Mouse (Mus musculus) lung, adult 2 months (tissue): Measurements from ENCODE around the gene Klhl25. TPM values are rescaled to one million over a fixed set of nuclear protein-coding genes. Genes with fewer than 3 reads are reported as not detected.
"Not testable (repeated sequence)": the region's sequence is repeated elsewhere in the genome, so short reads cannot be mapped to it uniquely, and the experiment has no call there.

ENCODE experiments used
- DNase-seq: peaks from one replicate; pipeline ENCODE4 v3.0.0; 2022
- H3K4me1 ChIP-seq: fragments of 200-500 bp; 2 replicates; pipeline ENCODE4 v1.6.1; 2011; ENCODE audit warnings: low read length; ENCODE audit not compliant: control insufficient read depth, insufficient read depth
- H3K4me3 ChIP-seq: fragments of 200-500 bp; replicated peaks from 2 replicates; pipeline ENCODE3; 2011; ENCODE audit warnings: low read depth, mild to moderate bottlenecking, control low read depth, low read length; ENCODE audit errors: extremely low read depth
- CTCF ChIP-seq: fragments of 200-500 bp; IDR thresholded peaks from 2 replicates; pipeline ENCODE4 v1.5.1; 2011; ENCODE audit warnings: mild to moderate bottlenecking, low read length, control low read depth; ENCODE audit not compliant: insufficient read depth
- POLR2A ChIP-seq: fragments of 200-500 bp; IDR thresholded peaks from 2 replicates; pipeline ENCODE4 v1.6.1; 2011; ENCODE audit warnings: low read depth, mild to moderate bottlenecking, control low read depth, low read length, borderline replicate concordance; ENCODE audit errors: extremely low read depth
- WGBS: fragments of 180-500 bp; shearing (Covaris S2); methylation state at CpG from one replicate; pipeline ENCODE4 v1.1.7; 2018; 5-methylcytosine and 5-hydroxymethylcytosine counted together
- polyA plus RNA-seq: library from polyadenylated mRNA; depleted of rRNA; stranded (reverse); fragments of >200 nt; gene quantifications from 2 replicates; pipeline ENCODE4 v1.2.3, GENCODE M21; 2012

Gene Klhl25
- polyA plus RNA-seq, 1 experiment: 26.5 TPM

DNA sequence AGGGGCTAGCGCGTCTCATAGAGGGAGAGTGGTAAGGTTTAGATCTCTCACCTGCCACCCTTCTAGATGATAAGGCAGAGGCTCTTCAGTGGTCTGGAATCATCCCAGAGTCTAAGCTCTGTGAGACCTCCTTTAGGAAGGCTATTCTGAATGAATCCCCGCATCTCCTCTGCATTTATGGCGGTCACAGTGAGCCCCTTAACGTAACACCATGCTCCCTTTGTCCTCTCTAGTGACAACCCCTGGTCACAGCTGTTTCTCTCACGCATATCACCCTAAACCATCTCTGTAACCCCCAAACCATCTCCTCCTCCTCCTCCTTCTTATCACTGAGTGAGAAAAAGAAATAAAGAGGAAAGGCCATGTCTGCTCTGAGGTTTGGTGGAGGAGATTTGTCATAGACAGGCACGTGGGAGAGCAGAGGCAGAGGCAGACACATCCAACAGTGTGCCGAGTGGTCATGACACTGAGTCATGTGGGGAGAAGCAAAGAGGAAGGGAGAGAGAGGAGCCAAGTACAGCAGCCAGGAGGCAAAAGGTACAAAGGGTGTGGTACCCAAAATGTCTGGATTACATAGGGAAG is 25.9 kb upstream of the Klhl25 start:
- no peak overlapping the region for H3K4me3 ChIP-seq
- H3K4me1 ChIP-seq: no peaks in the 10 kb centered on the region
- 78% methylated on average over 8 of the region's 8 CpGs for WGBS
- no peak for TF ChIP-seq CTCF
- TF ChIP-seq POLR2A: no peak
- no peak for DNase-seq

DNA sequence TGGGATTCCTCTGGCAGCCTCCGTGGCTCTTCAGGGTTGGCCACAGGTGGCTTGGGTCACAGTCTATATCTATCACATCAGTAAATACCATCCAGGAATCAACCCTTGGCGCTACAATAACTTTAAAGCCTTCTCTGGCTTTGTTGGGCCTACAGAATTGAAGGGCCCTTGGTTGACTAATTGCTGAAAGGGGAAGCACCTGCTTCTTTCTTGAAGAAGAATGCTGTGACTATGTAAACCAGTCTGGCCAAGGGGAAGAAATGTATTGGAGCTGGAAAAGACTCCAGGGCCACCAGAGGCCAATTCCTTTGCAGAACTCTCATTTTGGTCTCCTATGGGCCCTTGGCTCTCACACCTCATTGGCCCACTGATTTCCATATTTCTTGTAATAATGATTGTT is 25.0 kb upstream of the Klhl25 start:
- no peaks in the 10 kb centered on the region for H3K4me1 ChIP-seq
- WGBS: 60% methylated on average over 2 of the region's 2 CpGs
- TF ChIP-seq CTCF (no peak), POLR2A (no peak)
- no peak for DNase-seq
- H3K4me3 ChIP-seq: no peak overlapping the region

DNA sequence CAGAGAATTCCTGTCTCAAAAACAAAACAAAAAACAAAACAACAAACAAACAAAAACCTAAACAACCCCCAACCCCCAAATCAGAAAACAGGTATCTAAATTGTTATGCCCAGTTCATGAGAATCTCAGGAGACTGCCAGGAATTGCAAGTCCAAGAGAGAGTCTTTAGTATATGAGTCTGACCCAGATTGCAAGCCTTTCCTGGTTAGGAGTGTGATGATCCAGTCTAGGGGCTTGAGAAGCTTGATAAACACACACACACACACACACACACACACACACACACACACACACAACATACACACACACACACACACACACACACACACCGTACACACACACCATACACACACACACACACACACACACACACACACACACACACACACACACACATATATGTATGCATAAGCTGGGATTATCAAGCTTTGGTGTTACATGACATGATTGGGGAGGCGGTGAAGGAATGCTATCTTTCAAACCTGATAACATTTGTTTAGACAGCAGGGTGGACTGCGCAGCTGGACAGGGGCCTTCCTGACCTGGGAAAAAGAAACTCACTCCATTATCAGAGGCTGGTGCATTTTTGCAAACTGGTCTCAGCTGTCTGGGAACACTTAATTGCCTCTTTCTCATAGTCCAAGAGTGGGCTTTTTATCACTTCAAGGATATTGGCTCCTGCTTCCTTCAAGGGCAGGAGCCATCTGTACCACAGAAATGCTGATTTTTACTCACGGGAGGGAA is 21.6 kb upstream of the Klhl25 start:
- TF ChIP-seq CTCF: no peak
- TF ChIP-seq POLR2A: no peak
- Histone ChIP-seq H3K4me3 (no peak overlapping the region), H3K4me1 (no peaks in the 10 kb centered on the region)
- DNase-seq: no peak
- WGBS: 52% methylated on average over 3 of the region's 4 CpGs

DNA sequence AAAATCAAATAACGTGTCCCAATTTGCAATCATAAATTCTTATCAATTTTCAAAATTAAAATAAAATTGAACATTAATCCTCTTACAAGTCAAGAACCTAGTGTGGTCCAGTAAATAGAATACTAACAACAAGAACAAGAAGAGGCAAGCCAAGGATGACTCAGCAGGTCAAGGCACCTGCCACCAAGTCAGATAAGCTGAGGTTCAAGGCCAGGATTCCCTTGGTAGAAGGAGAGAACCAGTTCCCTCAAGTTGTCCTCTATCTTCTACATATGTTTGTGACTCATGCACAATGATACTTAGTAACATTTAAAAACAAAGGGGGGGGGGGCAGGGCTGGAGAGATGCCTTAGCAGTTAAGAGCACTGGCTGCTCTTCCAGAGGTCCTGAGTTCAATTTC is 20.8 kb upstream of the Klhl25 start:
- H3K4me3 ChIP-seq: no peak overlapping the region
- no peaks in the 10 kb centered on the region for H3K4me1 ChIP-seq
- no peak for DNase-seq
- TF ChIP-seq POLR2A: no peak
- TF ChIP-seq CTCF: no peak
- 89% methylated on average over 1 of the region's 1 CpGs for WGBS

DNA sequence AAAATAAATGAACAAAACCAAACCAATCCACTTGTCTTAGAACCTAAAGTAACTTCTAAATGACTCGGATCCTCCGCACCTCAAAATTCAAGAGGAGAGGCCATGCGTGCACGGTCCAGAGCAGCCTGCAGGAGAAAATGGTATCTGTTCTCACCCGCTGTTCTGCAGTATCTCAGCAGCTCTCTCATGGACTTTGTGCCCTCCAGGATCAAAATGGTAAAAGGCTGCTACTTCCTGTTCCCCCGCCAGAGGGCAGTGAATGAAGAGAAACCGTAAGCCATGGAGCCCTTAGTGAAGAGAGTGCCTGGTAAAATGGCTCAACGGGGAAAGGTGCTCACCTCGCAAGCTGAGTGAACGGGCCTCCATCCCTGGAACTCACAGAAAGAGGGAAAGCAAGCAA is 20.3 kb upstream of the Klhl25 start:
- DNase-seq: peak; percentile 67
- H3K4me1 ChIP-seq: no peaks in the 10 kb centered on the region
- TF ChIP-seq CTCF (peak; percentile 68), POLR2A (no peak)
- no peak overlapping the region for H3K4me3 ChIP-seq
- 27% methylated on average over 10 of the region's 10 CpGs for WGBS

DNA sequence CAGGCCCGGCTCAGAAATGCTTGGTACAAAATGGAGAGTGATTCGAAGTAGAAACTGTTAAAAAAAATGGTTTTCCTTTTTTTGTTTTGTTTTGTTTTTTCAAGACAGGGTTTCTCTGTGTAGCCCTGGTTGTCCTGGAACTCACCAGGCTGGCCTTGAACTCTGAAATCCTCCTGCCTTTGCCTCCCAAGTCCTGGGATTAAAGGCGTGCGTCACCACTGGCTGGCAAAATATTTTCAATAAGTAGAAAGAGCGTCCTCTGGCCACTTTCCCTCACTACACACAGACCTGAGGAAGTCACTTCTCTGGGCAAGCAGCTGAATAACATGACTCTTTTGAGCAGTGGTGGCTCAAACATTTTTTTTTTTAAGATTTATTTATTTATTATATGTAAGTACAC is 19.6 kb upstream of the Klhl25 start:
- no peak for DNase-seq
- TF ChIP-seq POLR2A: no peak
- no peak for TF ChIP-seq CTCF
- 77% methylated on average over 5 of the region's 5 CpGs for WGBS
- H3K4me1 ChIP-seq: no peaks in the 10 kb centered on the region
- no peak overlapping the region for H3K4me3 ChIP-seq

DNA sequence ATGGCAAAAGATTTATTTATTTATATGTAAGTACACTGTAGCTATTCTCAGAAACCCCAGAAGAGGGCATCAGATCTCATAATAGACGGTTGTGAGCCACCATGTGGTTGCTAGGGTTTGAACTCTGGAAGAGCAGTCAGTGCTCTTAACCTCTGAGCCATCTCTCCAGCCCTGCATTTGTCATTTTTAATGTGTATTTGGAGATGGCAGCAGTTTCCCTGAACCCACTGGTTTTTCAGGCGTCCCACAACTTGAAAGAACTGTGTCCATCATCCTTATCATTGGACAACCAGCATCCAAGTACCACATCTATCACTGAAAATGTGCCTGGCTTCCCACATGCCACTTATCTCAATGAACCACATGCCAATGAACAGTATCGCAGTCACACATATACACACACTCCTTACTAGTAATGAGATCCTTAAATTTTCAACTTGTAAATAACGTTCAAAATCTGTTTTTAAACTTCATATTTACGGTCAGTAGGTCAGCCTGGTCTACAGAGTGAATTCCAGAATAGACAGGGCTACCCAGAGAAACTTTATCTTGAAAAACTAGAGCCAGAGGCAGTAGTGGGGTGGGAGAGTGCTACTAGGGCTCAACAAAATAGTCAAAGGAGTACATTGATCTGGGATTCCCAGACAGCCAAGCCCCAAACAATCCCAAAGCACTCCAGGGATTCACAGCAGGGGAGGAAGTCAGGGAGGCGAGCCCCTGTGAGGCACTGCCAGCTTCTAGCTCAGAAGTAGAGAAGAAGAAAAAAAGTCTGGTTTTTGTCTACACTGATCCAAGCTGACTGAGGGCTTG is 17.7 kb upstream of the Klhl25 start:
- DNase-seq: no peak
- no peak overlapping the region for H3K4me3 ChIP-seq
- 68% methylated on average over 6 of the region's 6 CpGs for WGBS
- no peaks in the 10 kb centered on the region for H3K4me1 ChIP-seq
- TF ChIP-seq POLR2A (no peak), CTCF (no peak)

DNA sequence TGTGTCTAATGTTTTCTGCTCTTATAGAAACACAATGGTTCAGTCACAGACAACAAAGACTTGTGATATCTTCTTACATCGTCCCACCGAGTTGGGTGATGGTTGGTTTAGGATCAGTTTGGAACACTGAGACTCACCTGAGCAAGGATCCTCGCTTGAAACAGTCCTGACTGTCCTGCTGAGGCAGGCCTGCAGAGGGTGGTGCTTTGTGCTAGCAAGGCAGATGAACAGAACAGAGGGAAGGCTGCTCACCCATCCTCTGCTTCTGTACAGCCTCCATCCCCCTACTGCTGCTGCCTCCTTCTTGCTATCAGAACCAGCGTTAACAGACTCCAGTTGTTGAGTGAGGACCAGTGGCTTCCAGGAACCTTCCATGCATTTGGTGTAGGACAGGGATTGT is 14.2 kb upstream of the Klhl25 start:
- DNase-seq, H3K4me3 ChIP-seq, H3K4me1 ChIP-seq: not testable (repeated sequence)
- 90% methylated on average over 3 of the region's 4 CpGs for WGBS

DNA sequence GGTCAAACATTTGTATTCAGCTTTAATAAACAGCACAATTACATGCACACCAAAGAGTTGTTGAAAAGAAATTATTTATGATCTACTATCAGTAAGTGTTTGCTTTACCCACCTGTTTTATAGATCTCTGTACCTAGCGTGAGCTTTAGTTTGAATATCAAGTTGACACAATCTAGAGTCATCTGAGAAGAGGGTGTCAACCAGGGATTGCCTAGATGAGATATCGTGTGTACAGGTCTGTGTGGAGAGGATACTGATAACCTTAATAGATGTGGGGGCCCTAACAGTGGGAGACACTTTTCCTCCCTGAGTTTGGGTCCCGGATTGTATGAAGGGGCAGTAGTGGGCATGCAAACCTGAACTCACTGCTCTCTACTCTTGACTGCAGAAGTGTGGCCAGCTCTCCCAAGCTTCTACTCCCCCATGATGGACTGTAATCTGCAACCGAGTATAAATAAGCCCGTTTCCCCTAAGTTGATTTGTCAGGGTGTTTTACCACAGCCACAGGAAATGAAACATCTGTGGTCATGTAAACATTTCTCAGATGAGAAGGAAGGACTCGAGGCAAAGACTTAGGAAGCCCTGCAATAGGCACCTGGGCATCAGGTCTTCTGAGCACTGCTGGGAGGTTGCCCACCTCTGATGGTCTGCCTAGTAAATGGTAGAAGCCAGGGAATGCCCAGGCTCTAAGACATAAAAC is 13.0 kb upstream of the Klhl25 start:
- DNase-seq, H3K4me1 ChIP-seq, H3K4me3 ChIP-seq: not testable (repeated sequence)
- WGBS: 39% methylated on average over 3 of the region's 6 CpGs
